Mouse (Mus musculus) stomach, embryonic 16.5 days (tissue): Measurements from ENCODE around the gene Cdkal1. TPM values are rescaled to one million over a fixed set of nuclear protein-coding genes. Genes with fewer than 3 reads are reported as not detected.

Experiments
- ATAC-seq: fragments of 200-750 bp; cut with Nextera tagmentation; 2 replicates; pipeline ENCODE4 v1.8.0; 2017; ENCODE audit warnings: moderate number of reproducible peaks, moderate TSS enrichment; ENCODE audit not compliant: insufficient read depth, low FRiP score
- H3K27ac ChIP-seq: fragments of 300-500 bp; sonication (generic); 2 replicates; pipeline ENCODE4 v1.5.1; 2014; ENCODE audit warnings: low read length
- H3K27me3 ChIP-seq: fragments of 300-500 bp; sonication (generic); 2 replicates; pipeline ENCODE4 v1.6.1; 2014; ENCODE audit warnings: low read length, control low read depth, mixed read lengths; ENCODE audit not compliant: control insufficient read depth, insufficient read depth
- H3K36me3 ChIP-seq: fragments of 300-500 bp; sonication (generic); 2 replicates; pipeline ENCODE4 v1.6.1; 2014; ENCODE audit warnings: low read length; ENCODE audit not compliant: control insufficient read depth, insufficient read depth
- H3K4me1 ChIP-seq: fragments of 300-500 bp; sonication (generic); 2 replicates; pipeline ENCODE4 v1.6.1; 2014; ENCODE audit warnings: low read length, control low read depth, mixed read lengths; ENCODE audit not compliant: control insufficient read depth, insufficient read depth
- H3K4me2 ChIP-seq: fragments of 300-500 bp; sonication (generic); 2 replicates; pipeline ENCODE4 v1.6.1; 2014; ENCODE audit warnings: low read depth, low read length, mixed read lengths
- H3K4me3 ChIP-seq: fragments of 300-500 bp; sonication (generic); replicated peaks from 2 replicates; pipeline ENCODE4 v1.5.1; 2014; ENCODE audit warnings: mild to moderate bottlenecking, low read length
- H3K9ac ChIP-seq: fragments of 300-500 bp; sonication (generic); 2 replicates; pipeline ENCODE4 v1.6.1; 2014; ENCODE audit warnings: low read length
- H3K9me3 ChIP-seq: fragments of 300-500 bp; sonication (generic); replicated peaks from 2 replicates; pipeline ENCODE4 v1.6.1; 2016; ENCODE audit warnings: low read length, control low read depth; ENCODE audit not compliant: control insufficient read depth
- whole genome bisulfite sequencing: fragments of 180-500 bp; shearing (Covaris S2); extraction: QIAGEN DNeasy Blood & Tissue Kit; methylation state at CpG from one replicate; pipeline ENCODE4 v1.1.7; 2014; 5-methylcytosine and 5-hydroxymethylcytosine counted together
- polyA plus RNA-seq: library from polyadenylated mRNA; unstranded; fragments of >200 nt; fragmentation: Nextera tagmentation; extraction: Ambion mirVana; gene quantifications from 2 replicates; pipeline ENCODE4 v1.2.1, GENCODE M21; 2015

Cdkal1 gene
- polyA plus RNA-seq, 1 experiment from 2014 or later: 29.8 TPM

DNA sequence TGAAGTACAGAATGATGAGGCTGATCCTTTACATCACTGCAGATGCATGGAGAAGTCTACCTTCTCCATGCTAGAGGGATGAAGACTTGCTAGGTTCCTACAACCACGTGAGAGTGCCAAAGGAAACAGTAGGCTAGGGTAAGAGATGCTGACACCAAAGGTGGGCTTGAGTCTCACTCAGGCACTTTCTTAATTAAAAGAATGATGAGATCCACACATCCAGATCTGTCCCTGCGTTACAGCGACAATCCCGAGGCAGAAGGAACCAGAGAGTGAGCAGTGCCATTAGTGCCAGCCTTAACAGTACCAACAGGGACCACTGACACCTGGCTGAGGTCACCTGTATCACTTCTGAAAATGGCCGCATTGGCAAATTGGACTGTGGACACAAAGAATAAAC is 539.2 kb downstream of the Cdkal1 start:
- Histone ChIP-seq H3K4me3 (no peak overlapping the region), H3K9me3 (no peaks in the 10 kb centered on the region), H3K27ac (no peak overlapping the region), H3K4me2 (no peak overlapping the region), H3K4me1 (no peaks in the 10 kb centered on the region), H3K9ac (no peak overlapping the region), H3K36me3 (no peaks in the 10 kb centered on the region), H3K27me3 (no peaks in the 10 kb centered on the region)
- WGBS: 87% methylated on average over 5 of the region's 5 CpGs
- ATAC-seq: no peak

DNA sequence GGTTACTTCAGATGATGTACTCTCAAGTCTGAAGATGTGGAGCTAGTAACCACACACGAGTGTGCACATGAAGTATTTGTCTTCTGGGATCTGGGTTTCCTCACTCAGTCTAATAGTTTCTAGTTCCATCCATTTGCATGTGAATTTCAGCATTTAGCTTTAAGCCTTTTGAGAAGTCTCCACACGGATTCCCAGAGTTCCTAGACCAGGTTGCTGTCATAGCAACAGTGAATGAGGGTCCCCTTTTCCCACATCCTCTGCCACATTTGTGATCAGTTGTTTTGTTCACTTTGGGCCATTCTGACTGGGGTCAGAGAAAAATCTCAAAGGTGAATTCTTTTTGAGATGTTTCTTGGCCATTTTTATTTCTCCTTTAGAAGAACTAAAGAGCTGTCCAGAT is 543.4 kb downstream of the Cdkal1 start:
- no peak for ATAC-seq
- Histone ChIP-seq H3K4me1 (no peaks in the 10 kb centered on the region), H3K4me3 (no peak overlapping the region), H3K9me3 (no peaks in the 10 kb centered on the region), H3K27me3 (no peaks in the 10 kb centered on the region), H3K27ac (no peak overlapping the region), H3K4me2 (no peak overlapping the region), H3K9ac (no peak overlapping the region), H3K36me3 (no peaks in the 10 kb centered on the region)
- WGBS: 59% methylated on average over 2 of the region's 2 CpGs

DNA sequence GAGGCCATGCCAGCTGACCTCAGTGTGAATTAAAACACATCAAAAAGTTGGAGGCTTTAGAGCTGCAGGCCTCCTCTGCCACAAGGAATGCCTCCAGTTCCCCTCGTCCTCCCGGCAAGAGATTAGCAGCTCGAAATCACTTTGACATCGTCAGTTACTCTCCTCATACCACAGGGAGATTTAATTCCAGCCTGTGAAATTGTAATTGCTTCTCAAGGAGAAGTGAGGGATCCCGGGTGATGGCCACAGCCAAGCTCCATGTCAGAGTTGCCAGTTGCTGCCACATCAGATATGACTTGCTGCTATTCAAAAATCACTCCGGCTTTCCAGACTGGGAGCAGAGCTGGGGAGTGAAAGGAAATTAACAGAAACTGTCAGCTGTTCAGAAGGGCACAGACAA is 548.1 kb downstream of the Cdkal1 start:
- Histone ChIP-seq H3K27ac (no peak overlapping the region), H3K4me3 (no peak overlapping the region), H3K9me3 (no peaks in the 10 kb centered on the region), H3K9ac (no peak overlapping the region), H3K4me1 (no peaks in the 10 kb centered on the region), H3K27me3 (no peaks in the 10 kb centered on the region), H3K36me3 (no peaks in the 10 kb centered on the region), H3K4me2 (no peak overlapping the region)
- 52% methylated on average over 6 of the region's 6 CpGs for WGBS
- no peak for ATAC-seq

DNA sequence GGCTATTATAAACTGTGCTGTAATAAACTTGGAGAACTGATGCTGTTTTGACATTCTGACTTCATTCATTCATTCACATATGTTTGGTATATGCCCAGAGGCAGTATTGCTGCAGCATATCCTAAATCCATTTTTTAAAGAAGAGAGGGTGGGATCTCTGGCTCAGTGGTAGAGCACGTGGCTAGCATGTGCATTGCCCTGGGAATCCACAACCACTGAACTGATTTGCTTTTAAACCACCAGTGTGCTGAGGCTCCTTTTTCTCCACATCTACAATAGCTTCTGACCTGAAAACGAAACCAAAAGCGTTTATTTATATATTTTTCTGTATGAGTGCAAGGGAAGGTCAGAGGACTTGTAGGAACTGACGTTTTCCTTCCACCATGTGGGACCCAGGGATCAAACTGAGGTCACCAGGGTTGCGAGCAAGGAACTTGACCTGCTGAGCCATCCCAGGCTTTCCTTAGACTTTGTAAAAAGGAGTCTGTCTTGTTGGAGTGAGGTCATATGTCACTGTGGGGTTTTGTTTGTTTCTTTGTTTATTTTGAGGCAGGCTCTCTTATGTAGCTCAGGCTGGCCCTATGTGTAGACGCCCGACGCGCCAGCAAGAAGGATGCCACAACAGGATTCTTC is 562.8 kb downstream of the Cdkal1 start:
- ATAC-seq: no peak
- H3K36me3 ChIP-seq: no peaks in the 10 kb centered on the region
- no peak overlapping the region for H3K9ac ChIP-seq
- WGBS: 74% methylated on average over 9 of the region's 9 CpGs
- no peaks in the 10 kb centered on the region for H3K27me3 ChIP-seq
- no peaks in the 10 kb centered on the region for H3K4me1 ChIP-seq
- H3K4me2 ChIP-seq: no peak overlapping the region
- no peak overlapping the region for H3K27ac ChIP-seq
- H3K9me3 ChIP-seq: no peaks in the 10 kb centered on the region
- no peak overlapping the region for H3K4me3 ChIP-seq

DNA sequence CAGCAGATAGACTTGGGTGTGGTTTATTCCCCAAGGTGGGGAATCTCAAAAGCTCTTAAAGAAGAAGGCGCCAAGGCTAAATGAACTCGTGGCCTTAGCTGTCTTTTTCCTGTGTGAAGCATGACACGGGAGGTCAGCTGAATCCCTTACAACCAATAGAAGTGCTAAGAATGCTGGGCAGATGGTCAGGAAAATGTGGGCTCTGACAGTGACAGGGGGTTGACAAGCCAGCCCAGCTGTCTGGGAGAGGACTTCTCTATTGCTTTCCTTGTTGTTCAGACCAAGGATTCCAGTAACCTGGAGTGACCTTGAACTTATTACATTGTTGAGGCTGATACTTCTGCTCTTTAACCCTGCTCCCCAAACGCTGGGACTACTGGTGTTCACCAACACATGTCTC is 564.9 kb downstream of the Cdkal1 start:
- no peaks in the 10 kb centered on the region for H3K36me3 ChIP-seq
- no peak for ATAC-seq
- no peak overlapping the region for H3K9ac ChIP-seq
- H3K27me3 ChIP-seq: no peaks in the 10 kb centered on the region
- H3K4me2 ChIP-seq: no peak overlapping the region
- no peaks in the 10 kb centered on the region for H3K9me3 ChIP-seq
- 54% methylated on average over 4 of the region's 4 CpGs for WGBS
- no peak overlapping the region for H3K27ac ChIP-seq
- H3K4me3 ChIP-seq: no peak overlapping the region
- no peaks in the 10 kb centered on the region for H3K4me1 ChIP-seq

DNA sequence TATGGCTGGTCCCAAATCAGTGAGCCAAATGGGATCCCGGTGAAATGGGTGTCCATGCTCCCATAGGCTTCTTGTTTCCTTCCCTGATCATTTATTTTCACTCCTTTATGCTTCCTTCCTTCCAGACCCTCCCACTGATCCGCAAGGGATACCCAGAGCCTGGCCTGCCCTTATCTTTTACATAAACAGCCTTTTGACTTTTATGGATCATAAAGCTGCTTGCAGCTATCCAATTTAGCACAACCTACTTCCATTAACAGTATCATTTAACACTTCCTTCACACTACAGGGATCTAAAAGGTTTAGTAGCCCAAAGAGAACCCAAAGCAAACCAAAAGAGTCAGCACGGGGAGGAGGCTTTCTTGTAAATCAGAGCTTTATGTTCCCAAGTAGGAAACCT is 570.4 kb downstream of the Cdkal1 start:
- Histone ChIP-seq H3K27ac (no peak overlapping the region), H3K9me3 (no peaks in the 10 kb centered on the region), H3K4me2 (no peak overlapping the region), H3K9ac (no peak overlapping the region), H3K4me3 (no peak overlapping the region), H3K27me3 (no peaks in the 10 kb centered on the region), H3K4me1 (no peaks in the 10 kb centered on the region), H3K36me3 (no peaks in the 10 kb centered on the region)
- WGBS: 42% methylated on average over 3 of the region's 3 CpGs
- ATAC-seq: no peak

DNA sequence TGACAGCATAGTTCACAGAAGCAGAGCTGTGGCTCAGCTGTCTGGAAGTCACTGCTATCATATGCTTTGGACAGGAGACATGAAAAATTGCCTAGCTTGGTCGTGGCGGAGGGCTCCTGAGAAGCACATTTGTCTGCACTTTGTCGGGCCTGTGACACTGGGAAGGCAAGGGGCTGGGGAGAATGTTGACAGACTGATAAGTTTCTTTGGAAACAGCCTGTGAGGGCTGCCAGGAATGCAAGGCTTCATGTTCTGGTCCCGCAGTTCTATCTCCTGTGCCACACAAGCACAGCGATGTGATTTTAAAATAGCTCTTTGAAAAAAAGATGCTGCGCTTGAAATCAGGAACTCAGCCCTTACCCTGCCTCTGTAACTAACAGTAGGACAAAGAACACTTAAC is 573.9 kb downstream of the Cdkal1 start:
- Histone ChIP-seq H3K27ac (no peak overlapping the region), H3K27me3 (no peaks in the 10 kb centered on the region), H3K9me3 (no peaks in the 10 kb centered on the region), H3K4me2 (no peak overlapping the region), H3K36me3 (no peaks in the 10 kb centered on the region), H3K9ac (no peak overlapping the region), H3K4me3 (no peak overlapping the region), H3K4me1 (no peaks in the 10 kb centered on the region)
- no peak for ATAC-seq
- 29% methylated on average over 6 of the region's 6 CpGs for WGBS

DNA sequence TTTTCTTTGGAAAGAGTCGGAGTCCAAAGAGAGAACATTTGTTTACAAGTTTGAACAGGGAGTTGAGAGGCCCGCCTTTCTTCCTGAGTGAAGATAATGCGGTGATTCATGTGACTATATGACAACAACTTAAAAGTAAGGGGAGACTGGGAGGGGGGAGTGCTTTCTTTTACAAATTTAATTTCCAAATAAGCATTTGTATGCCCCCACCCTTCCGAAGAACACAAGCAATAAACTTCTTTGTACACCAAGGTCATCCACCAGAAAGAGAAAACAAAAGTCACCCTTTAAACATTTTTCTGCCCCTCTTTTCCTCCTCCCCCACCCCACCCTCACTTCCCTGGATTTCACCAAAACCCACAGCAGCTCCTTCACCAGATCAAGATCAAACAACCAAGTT is 577.3 kb downstream of the Cdkal1 start:
- H3K27ac ChIP-seq: no peak overlapping the region
- H3K4me1 ChIP-seq: no peaks in the 10 kb centered on the region
- no peaks in the 10 kb centered on the region for H3K36me3 ChIP-seq
- ATAC-seq: no peak
- no peaks in the 10 kb centered on the region for H3K9me3 ChIP-seq
- no peak overlapping the region for H3K4me3 ChIP-seq
- H3K9ac ChIP-seq: no peak overlapping the region
- no peaks in the 10 kb centered on the region for H3K27me3 ChIP-seq
- H3K4me2 ChIP-seq: no peak overlapping the region
- WGBS: 24% methylated on average over 4 of the region's 4 CpGs

DNA sequence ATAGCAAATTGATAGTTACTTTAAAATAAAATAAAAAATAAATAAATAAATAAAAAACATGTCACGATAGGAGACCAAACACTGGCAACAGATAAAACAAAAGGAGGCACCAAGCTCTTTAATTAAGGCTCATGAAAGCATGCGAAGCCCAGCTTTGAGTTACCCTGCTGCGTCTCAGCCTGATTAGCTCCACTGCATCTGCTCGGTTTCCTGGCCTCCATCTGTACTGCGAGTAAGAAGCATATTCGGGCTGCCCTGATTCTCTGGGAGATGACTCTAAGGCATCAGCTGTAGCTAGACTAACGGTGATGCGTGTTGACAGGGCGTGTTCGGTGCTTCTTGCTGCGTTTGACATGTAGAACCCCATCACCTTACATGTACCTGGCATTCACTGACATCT is 581.2 kb downstream of the Cdkal1 start:
- Histone ChIP-seq H3K36me3 (no peaks in the 10 kb centered on the region), H3K27ac (no peak overlapping the region), H3K4me2 (no peak overlapping the region), H3K9me3 (no peaks in the 10 kb centered on the region), H3K27me3 (no peaks in the 10 kb centered on the region), H3K4me1 (no peaks in the 10 kb centered on the region), H3K9ac (no peak overlapping the region), H3K4me3 (no peak overlapping the region)
- ATAC-seq: no peak
- WGBS: 88% methylated on average over 11 of the region's 11 CpGs
